Mouse (Mus musculus) kidney, adult 2 months (tissue): Measurements from ENCODE around the gene Gm5426.

Source experiments
- CTCF ChIP-seq: fragments of 200-500 bp; conservative IDR thresholded peaks from 2 replicates; pipeline ENCODE4 v1.5.1; 2011; ENCODE audit warnings: low read depth, mild to moderate bottlenecking, control low read depth, low read length, moderate library complexity, mixed read lengths; ENCODE audit not compliant: insufficient read depth, insufficient read length
- POLR2A ChIP-seq: fragments of 200-500 bp; IDR thresholded peaks from one replicate; pipeline ENCODE4 v1.6.1; 2011; ENCODE audit warnings: low read depth, low read length, control low read depth

- TF ChIP-seq POLR2A (no peak), CTCF (no peak)
Measured at GRCm38 (mm10) chr10:96125771-96126454, 10.5 kb upstream of the Gm5426 start.
